Mouse (Mus musculus): ENCODE measurements around the gene Tmco3. TPM values are rescaled to one million over a fixed set of nuclear protein-coding genes. Genes with fewer than 3 reads are reported as not detected.

The Tmco3 gene
- polyA plus RNA-seq, 1 experiment from 2014 or later: 56.2 TPM

- no peak for ATAC-seq (ENCODE audit: low FRiP score, low TSS enrichment)
- no peak overlapping the region for H3K9ac ChIP-seq (replicated peaks; ENCODE audit: low read length)
- 76% methylated on average over 9 of the region's 9 CpGs for WGBS
- no peaks in the 10 kb centered on the region for H3K27me3 ChIP-seq (ENCODE audit: insufficient read depth, low read length)
- no peak overlapping the region for H3K27ac ChIP-seq (ENCODE audit: low read length)
- H3K4me1 ChIP-seq (ENCODE audit: insufficient read depth, low read length): no peaks in the 10 kb centered on the region
- no peaks in the 10 kb centered on the region for H3K9me3 ChIP-seq (ENCODE audit: low read length)
- no peak overlapping the region for H3K4me3 ChIP-seq (ENCODE audit: low read length)
- peaks cover 74% of the 10 kb centered on the region for H3K36me3 ChIP-seq (ENCODE audit: insufficient read depth, low read length)
- no peak overlapping the region for H3K4me2 ChIP-seq (replicated peaks; ENCODE audit: low read depth, low read length)
Observed at GRCm38 (mm10) chr8:13353155-13353833, 65.3 kb downstream of the Tmco3 start.

GRCm38 (mm10) chr8:13353883-13354282 is 65.9 kb downstream of the Tmco3 start:
- Histone ChIP-seq H3K9ac (replicated peaks; ENCODE audit: low read length) (no peak overlapping the region), H3K4me1 (ENCODE audit: insufficient read depth, low read length) (no peaks in the 10 kb centered on the region), H3K4me3 (ENCODE audit: low read length) (no peak overlapping the region), H3K9me3 (ENCODE audit: low read length) (no peaks in the 10 kb centered on the region), H3K4me2 (replicated peaks; ENCODE audit: low read depth, low read length) (no peak overlapping the region), H3K27ac (ENCODE audit: low read length) (no peak overlapping the region), H3K36me3 (ENCODE audit: insufficient read depth, low read length) (peaks cover 74% of the 10 kb centered on the region), H3K27me3 (ENCODE audit: insufficient read depth, low read length) (no peaks in the 10 kb centered on the region)
- ATAC-seq (ENCODE audit: low FRiP score, low TSS enrichment): no peak
- 89% methylated on average over 4 of the region's 4 CpGs for WGBS

- Histone ChIP-seq H3K36me3 (ENCODE audit: insufficient read depth, low read length) (peaks cover 74% of the 10 kb centered on the region), H3K4me1 (ENCODE audit: insufficient read depth, low read length) (no peaks in the 10 kb centered on the region), H3K4me2 (replicated peaks; ENCODE audit: low read depth, low read length) (no peak overlapping the region), H3K27ac (ENCODE audit: low read length) (no peak overlapping the region), H3K27me3 (ENCODE audit: insufficient read depth, low read length) (no peaks in the 10 kb centered on the region), H3K9ac (replicated peaks; ENCODE audit: low read length) (no peak overlapping the region), H3K9me3 (ENCODE audit: low read length) (no peaks in the 10 kb centered on the region), H3K4me3 (ENCODE audit: low read length) (no peak overlapping the region)
- 70% methylated on average over 6 of the region's 6 CpGs for WGBS
- no peak for ATAC-seq (ENCODE audit: low FRiP score, low TSS enrichment)
Observed at GRCm38 (mm10) chr8:13356221-13356620, 68.2 kb downstream of the Tmco3 start.

GRCm38 (mm10) chr8:13356681-13357080 is 68.7 kb downstream of the Tmco3 start:
- H3K27me3 ChIP-seq (ENCODE audit: insufficient read depth, low read length): no peaks in the 10 kb centered on the region
- no peak overlapping the region for H3K4me3 ChIP-seq (ENCODE audit: low read length)
- no peaks in the 10 kb centered on the region for H3K4me1 ChIP-seq (ENCODE audit: insufficient read depth, low read length)
- H3K27ac ChIP-seq (ENCODE audit: low read length): no peak overlapping the region
- no peak for ATAC-seq (ENCODE audit: low FRiP score, low TSS enrichment)
- H3K9ac ChIP-seq (replicated peaks; ENCODE audit: low read length): no peak overlapping the region
- no peak overlapping the region for H3K4me2 ChIP-seq (replicated peaks; ENCODE audit: low read depth, low read length)
- 64% methylated on average over 10 of the region's 10 CpGs for WGBS
- H3K36me3 ChIP-seq (ENCODE audit: insufficient read depth, low read length): peaks cover 74% of the 10 kb centered on the region
- H3K9me3 ChIP-seq (ENCODE audit: low read length): no peaks in the 10 kb centered on the region

- 89% methylated on average over 7 of the region's 7 CpGs for WGBS
- no peak overlapping the region for H3K27ac ChIP-seq (ENCODE audit: low read length)
- H3K36me3 ChIP-seq (ENCODE audit: insufficient read depth, low read length): peaks cover 89% of the 10 kb centered on the region
- H3K9ac ChIP-seq (replicated peaks; ENCODE audit: low read length): no peak overlapping the region
- ATAC-seq (ENCODE audit: low FRiP score, low TSS enrichment): no peak
- H3K4me2 ChIP-seq (replicated peaks; ENCODE audit: low read depth, low read length): no peak overlapping the region
- no peaks in the 10 kb centered on the region for H3K9me3 ChIP-seq (ENCODE audit: low read length)
- H3K4me3 ChIP-seq (ENCODE audit: low read length): no peak overlapping the region
- no peaks in the 10 kb centered on the region for H3K27me3 ChIP-seq (ENCODE audit: insufficient read depth, low read length)
- H3K4me1 ChIP-seq (ENCODE audit: insufficient read depth, low read length): no peaks in the 10 kb centered on the region
Observed at GRCm38 (mm10) chr8:13360213-13360612, 72.2 kb downstream of the Tmco3 start.

- Histone ChIP-seq H3K36me3 (ENCODE audit: insufficient read depth, low read length) (peaks cover 92% of the 10 kb centered on the region), H3K4me3 (ENCODE audit: low read length) (no peak overlapping the region), H3K27me3 (ENCODE audit: insufficient read depth, low read length) (no peaks in the 10 kb centered on the region), H3K27ac (ENCODE audit: low read length) (no peak overlapping the region), H3K9me3 (ENCODE audit: low read length) (no peaks in the 10 kb centered on the region), H3K9ac (replicated peaks; ENCODE audit: low read length) (no peak overlapping the region), H3K4me1 (ENCODE audit: insufficient read depth, low read length) (no peaks in the 10 kb centered on the region), H3K4me2 (replicated peaks; ENCODE audit: low read depth, low read length) (no peak overlapping the region)
- 98% methylated on average over 6 of the region's 6 CpGs for WGBS
- no peak for ATAC-seq (ENCODE audit: low FRiP score, low TSS enrichment)
Observed at GRCm38 (mm10) chr8:13361865-13362264, 73.9 kb downstream of the Tmco3 start.

Other genes with a start within 250 kb of the Tmco3 start
- gene Proz, start 227.3 kb upstream of the Tmco3 start, polyA plus RNA-seq (2015; fragmentation: Nextera tagmentation; extraction: Ambion mirVana): 1.8 and 1.9 TPM in 2 replicates
- gene Pcid2, start 182.7 kb upstream of the Tmco3 start, polyA plus RNA-seq (2015; fragmentation: Nextera tagmentation; extraction: Ambion mirVana): 46.5 and 49.9 TPM in 2 replicates
- 109 and 113 TPM in 2 replicates for gene Cul4a, start 182.6 kb upstream of the Tmco3 start, polyA plus RNA-seq (2015; fragmentation: Nextera tagmentation; extraction: Ambion mirVana)
- 308 and 374 TPM in 2 replicates for gene Lamp1, start 129.0 kb upstream of the Tmco3 start, polyA plus RNA-seq (2015; fragmentation: Nextera tagmentation; extraction: Ambion mirVana)
- gene Grtp1, start 87.6 kb upstream of the Tmco3 start, polyA plus RNA-seq (2015; fragmentation: Nextera tagmentation; extraction: Ambion mirVana): 22.5 and 23.6 TPM in 2 replicates
- gene Adprhl1, start 34.0 kb upstream of the Tmco3 start, polyA plus RNA-seq (2015; fragmentation: Nextera tagmentation; extraction: Ambion mirVana): 0.16 and 0.46 TPM in 2 replicates
- 29.2 and 29.4 TPM in 2 replicates for gene Dcun1d2, start 59 bp upstream of the Tmco3 start, polyA plus RNA-seq (2015; fragmentation: Nextera tagmentation; extraction: Ambion mirVana)
- 159 TPM in 2 replicates for gene Tfdp1, start 50.6 kb downstream of the Tmco3 start, polyA plus RNA-seq (2015; fragmentation: Nextera tagmentation; extraction: Ambion mirVana)
- gene Atp4b, start 108.6 kb downstream of the Tmco3 start, polyA plus RNA-seq (2015; fragmentation: Nextera tagmentation; extraction: Ambion mirVana): not detected in 2 replicates
- not detected in 2 replicates for gene Grk1, start 116.9 kb downstream of the Tmco3 start, polyA plus RNA-seq (2015; fragmentation: Nextera tagmentation; extraction: Ambion mirVana)
- 0.95 and 1.4 TPM in 2 replicates for gene Tmem255b, start 147.0 kb downstream of the Tmco3 start, polyA plus RNA-seq (2015; fragmentation: Nextera tagmentation; extraction: Ambion mirVana)
- gene Gas6, start 206.3 kb downstream of the Tmco3 start, polyA plus RNA-seq (2015; fragmentation: Nextera tagmentation; extraction: Ambion mirVana): 70.1 and 76.9 TPM in 2 replicates

Data from kidney, embryonic 16.5 days (tissue).